Mouse (Mus musculus) stomach, embryonic 16.5 days (tissue): ENCODE measurements around the gene Ccdc57. TPM values are rescaled to one million over a fixed set of nuclear protein-coding genes. Genes with fewer than 3 reads are reported as not detected.

ENCODE experiments used
- ATAC-seq: fragments of 200-750 bp; cut with Nextera tagmentation; 2 replicates; pipeline ENCODE4 v1.8.0; 2017; ENCODE audit warnings: moderate number of reproducible peaks, moderate TSS enrichment; ENCODE audit not compliant: insufficient read depth, low FRiP score
- H3K27ac ChIP-seq: fragments of 300-500 bp; sonication (generic); 2 replicates; pipeline ENCODE4 v1.5.1; 2014; ENCODE audit warnings: low read length
- H3K27me3 ChIP-seq: fragments of 300-500 bp; sonication (generic); 2 replicates; pipeline ENCODE4 v1.6.1; 2014; ENCODE audit warnings: low read length, control low read depth, mixed read lengths; ENCODE audit not compliant: control insufficient read depth, insufficient read depth
- H3K36me3 ChIP-seq: fragments of 300-500 bp; sonication (generic); 2 replicates; pipeline ENCODE4 v1.6.1; 2014; ENCODE audit warnings: low read length; ENCODE audit not compliant: control insufficient read depth, insufficient read depth
- H3K4me1 ChIP-seq: fragments of 300-500 bp; sonication (generic); 2 replicates; pipeline ENCODE4 v1.6.1; 2014; ENCODE audit warnings: low read length, control low read depth, mixed read lengths; ENCODE audit not compliant: control insufficient read depth, insufficient read depth
- H3K4me2 ChIP-seq: fragments of 300-500 bp; sonication (generic); 2 replicates; pipeline ENCODE4 v1.6.1; 2014; ENCODE audit warnings: low read depth, low read length, mixed read lengths
- H3K4me3 ChIP-seq: fragments of 300-500 bp; sonication (generic); replicated peaks from 2 replicates; pipeline ENCODE4 v1.5.1; 2014; ENCODE audit warnings: mild to moderate bottlenecking, low read length
- H3K9ac ChIP-seq: fragments of 300-500 bp; sonication (generic); 2 replicates; pipeline ENCODE4 v1.6.1; 2014; ENCODE audit warnings: low read length
- H3K9me3 ChIP-seq: fragments of 300-500 bp; sonication (generic); replicated peaks from 2 replicates; pipeline ENCODE4 v1.6.1; 2016; ENCODE audit warnings: low read length, control low read depth; ENCODE audit not compliant: control insufficient read depth
- WGBS: fragments of 180-500 bp; shearing (Covaris S2); extraction: QIAGEN DNeasy Blood & Tissue Kit; methylation state at CpG from one replicate; pipeline ENCODE4 v1.1.7; 2014; 5-methylcytosine and 5-hydroxymethylcytosine counted together
- polyA plus RNA-seq: library from polyadenylated mRNA; unstranded; fragments of >200 nt; fragmentation: Nextera tagmentation; extraction: Ambion mirVana; gene quantifications from 2 replicates; pipeline ENCODE4 v1.2.1, GENCODE M21; 2015

Gene Ccdc57
- polyA plus RNA-seq, 1 experiment from 2014 or later, result 5.2 TPM

DNA sequence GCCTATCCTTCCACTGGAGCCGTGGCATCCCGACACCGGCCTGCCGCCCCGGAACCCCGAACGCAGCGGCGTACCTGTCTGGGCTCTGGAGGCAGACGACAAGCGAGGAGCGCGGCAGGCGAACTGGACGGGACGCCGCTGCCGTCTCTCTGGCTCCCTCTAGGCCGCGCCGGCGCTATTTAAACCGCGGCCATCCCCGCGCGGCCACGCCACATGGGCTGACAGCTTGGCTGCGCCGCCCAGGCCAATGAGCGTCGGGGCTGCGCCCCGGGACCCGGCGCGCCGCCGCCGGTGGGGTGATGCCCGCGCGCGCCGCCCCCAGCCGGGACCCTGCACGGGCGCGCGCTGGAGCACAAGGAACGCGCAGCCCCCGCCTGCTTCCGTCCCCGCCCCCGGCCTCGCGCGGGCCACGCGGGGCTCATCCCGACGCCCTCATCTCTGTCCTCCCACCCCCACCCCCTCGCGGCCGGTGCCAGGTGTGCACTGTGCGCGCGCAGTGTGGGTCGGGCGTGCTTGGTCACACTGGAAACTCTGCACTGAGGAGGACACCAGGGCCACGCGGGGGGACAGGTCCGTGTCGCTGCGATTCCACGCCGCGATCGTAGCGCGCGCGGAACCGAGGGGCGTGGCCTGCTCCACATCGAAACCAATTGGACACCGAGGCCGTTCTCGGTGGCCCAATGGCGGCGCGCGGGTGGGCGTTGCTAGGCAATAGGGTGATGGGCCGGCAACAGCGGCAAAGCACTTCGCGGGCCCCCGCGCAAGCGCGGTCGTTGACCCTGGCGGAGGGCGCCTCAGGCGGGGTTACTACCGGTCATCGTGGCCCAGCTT is 108.5 kb downstream of the Ccdc57 start, which contains the start of gene Fasn:
Gene Fasn (minus strand): TSS at position 592 of the 831 bp plus-strand sequence.
- ATAC-seq, result peak; percentile 90
- H3K4me3 ChIP-seq, result peak within 1 kb of the TSS; percentile 78
- peaks cover 24% of the 10 kb centered on the region for H3K4me1 ChIP-seq
- H3K36me3 ChIP-seq, result peaks cover 14% of the 10 kb centered on the region; the same call in 1 of the 2 replicates
- H3K9ac ChIP-seq, result peak within 1 kb of the TSS; percentile 94
- H3K4me2 ChIP-seq, result peak within 1 kb of the TSS; percentile 98
- H3K27me3 ChIP-seq, result no peaks in the 10 kb centered on the region
- WGBS, result under 1% methylated on average over 108 of the region's 109 CpGs
- no peaks in the 10 kb centered on the region for H3K9me3 ChIP-seq
- peak within 1 kb of the TSS; percentile 95 for H3K27ac ChIP-seq

- Histone ChIP-seq H3K4me1 (peaks cover 24% of the 10 kb centered on the region), H3K9me3 (no peaks in the 10 kb centered on the region), H3K4me2 (peak overlapping the region; percentile 98), H3K27ac (peak overlapping the region; percentile 95), H3K4me3 (peak overlapping the region; percentile 78), H3K27me3 (no peaks in the 10 kb centered on the region), H3K36me3 (peaks cover 14% of the 10 kb centered on the region; the same call in 1 of the 2 replicates), H3K9ac (peak overlapping the region; percentile 94)
- 0% methylated on average over 37 of the region's 40 CpGs for WGBS
- peak; percentile 34 for ATAC-seq
Measured at GRCm38 (mm10) chr11:120823551-120823947, 109.1 kb downstream of the Ccdc57 start.

GRCm38 (mm10) chr11:120822831-120823550 is 109.7 kb downstream of the Ccdc57 start:
- H3K4me2 ChIP-seq, result peak overlapping the region; percentile 98
- peak overlapping the region; percentile 78 for H3K4me3 ChIP-seq
- no peak for ATAC-seq
- H3K27ac ChIP-seq, result peak overlapping the region; percentile 95
- H3K4me1 ChIP-seq, result peaks cover 24% of the 10 kb centered on the region
- no peaks in the 10 kb centered on the region for H3K27me3 ChIP-seq
- peak overlapping the region; percentile 94 for H3K9ac ChIP-seq
- under 1% methylated on average over 14 of the region's 14 CpGs for WGBS
- peaks cover 14% of the 10 kb centered on the region; the same call in 1 of the 2 replicates for H3K36me3 ChIP-seq
- H3K9me3 ChIP-seq, result no peaks in the 10 kb centered on the region

DNA sequence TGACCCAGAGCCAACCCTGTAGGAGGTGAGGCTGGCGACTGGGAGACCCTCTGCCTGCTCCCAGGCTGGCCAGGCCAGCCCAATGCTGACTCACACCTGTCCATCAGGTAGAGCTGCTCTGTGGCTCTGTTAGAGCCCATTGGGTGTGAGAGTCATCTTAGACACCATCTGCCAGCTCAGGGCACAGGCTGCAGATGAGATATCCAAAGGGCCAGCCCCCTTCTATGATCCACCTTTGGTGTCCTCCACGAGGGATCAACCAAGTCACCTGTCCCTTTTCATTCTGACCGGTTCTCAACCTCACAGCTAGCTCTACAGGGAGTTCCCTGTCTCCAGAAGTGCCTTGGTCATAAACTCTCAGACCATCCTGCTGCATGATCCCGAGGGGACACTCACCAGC is 110.4 kb downstream of the Ccdc57 start:
- no peak overlapping the region; the same call in 1 of the 2 replicates for H3K27ac ChIP-seq
- peak overlapping the region; percentile 94 for H3K9ac ChIP-seq
- WGBS, result 41% methylated on average over 4 of the region's 4 CpGs
- H3K36me3 ChIP-seq, result peaks cover 20% of the 10 kb centered on the region
- H3K4me2 ChIP-seq, result peak overlapping the region; percentile 98
- H3K4me3 ChIP-seq, result peak overlapping the region; percentile 78
- no peak for ATAC-seq
- no peaks in the 10 kb centered on the region for H3K27me3 ChIP-seq
- peaks cover 24% of the 10 kb centered on the region for H3K4me1 ChIP-seq
- no peaks in the 10 kb centered on the region for H3K9me3 ChIP-seq

DNA sequence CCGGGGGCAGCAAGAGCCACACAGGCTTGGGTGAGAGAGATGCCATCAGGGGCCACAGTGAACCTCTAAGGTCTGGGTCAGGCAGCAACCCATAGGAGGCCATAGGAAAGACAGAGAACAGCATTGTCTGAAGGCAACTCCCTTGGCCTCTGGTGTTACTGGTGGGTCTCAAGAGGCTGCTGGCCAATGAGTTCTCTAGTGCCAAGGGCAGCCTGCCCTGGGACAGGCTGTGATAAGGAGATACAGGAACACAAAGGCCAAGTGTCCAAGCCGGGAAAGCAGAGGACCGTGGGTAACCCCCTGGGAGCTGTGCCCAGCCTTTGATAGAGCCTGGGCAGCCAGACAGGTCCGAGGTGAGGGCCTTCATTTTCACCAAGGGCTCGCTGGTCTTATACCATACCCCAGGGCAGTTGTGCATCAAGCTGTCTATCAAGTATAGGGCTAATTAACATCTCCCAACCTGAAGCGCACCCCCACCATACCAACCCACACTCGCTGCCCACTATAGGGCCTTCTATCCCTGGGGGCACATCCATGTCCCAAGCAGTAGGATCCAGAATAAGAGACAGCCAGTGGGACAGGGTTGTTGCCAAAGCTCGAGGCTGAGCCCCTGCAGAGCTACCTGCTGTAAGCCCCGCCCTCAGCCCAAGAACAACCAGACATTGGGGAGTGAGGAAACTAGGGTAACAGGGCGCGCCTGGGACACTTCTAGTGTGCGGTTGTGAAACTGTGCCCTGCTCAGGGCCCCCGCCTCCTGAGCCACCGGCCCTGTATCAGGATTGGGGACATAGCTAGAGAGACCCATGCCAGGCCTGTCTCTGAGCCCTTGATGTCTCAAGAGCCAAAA is 111.4 kb downstream of the Ccdc57 start:
- Histone ChIP-seq H3K4me1 (peaks cover 24% of the 10 kb centered on the region), H3K27me3 (no peaks in the 10 kb centered on the region), H3K4me3 (peak overlapping the region; percentile 78), H3K9ac (peak overlapping the region; percentile 94), H3K4me2 (peak overlapping the region; percentile 98), H3K36me3 (peaks cover 30% of the 10 kb centered on the region), H3K27ac (no peak overlapping the region), H3K9me3 (no peaks in the 10 kb centered on the region)
- WGBS, result 70% methylated on average over 14 of the region's 14 CpGs
- ATAC-seq, result no peak

DNA sequence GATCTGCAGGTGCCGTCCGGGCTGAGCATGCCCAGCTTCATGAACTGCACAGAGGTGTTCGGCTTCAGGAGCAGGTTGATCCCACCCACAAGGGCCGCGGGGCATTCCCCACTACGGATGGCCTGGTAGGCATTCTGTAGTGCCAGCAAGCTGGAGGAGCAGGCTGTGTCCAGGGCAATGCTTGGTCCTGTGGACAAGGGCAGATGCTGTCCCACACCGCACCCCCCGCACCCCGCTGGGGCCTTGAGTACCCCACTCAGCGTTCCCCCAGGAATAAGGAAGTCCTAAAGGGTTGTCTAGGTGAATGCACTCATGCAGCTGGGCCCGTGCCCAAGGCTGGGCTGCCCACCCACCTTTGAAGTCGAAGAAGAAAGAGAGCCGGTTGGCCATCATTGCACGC is 112.1 kb downstream of the Ccdc57 start:
- H3K9ac ChIP-seq, result no peak overlapping the region
- WGBS, result 91% methylated on average over 14 of the region's 14 CpGs
- H3K4me3 ChIP-seq, result no peak overlapping the region

DNA sequence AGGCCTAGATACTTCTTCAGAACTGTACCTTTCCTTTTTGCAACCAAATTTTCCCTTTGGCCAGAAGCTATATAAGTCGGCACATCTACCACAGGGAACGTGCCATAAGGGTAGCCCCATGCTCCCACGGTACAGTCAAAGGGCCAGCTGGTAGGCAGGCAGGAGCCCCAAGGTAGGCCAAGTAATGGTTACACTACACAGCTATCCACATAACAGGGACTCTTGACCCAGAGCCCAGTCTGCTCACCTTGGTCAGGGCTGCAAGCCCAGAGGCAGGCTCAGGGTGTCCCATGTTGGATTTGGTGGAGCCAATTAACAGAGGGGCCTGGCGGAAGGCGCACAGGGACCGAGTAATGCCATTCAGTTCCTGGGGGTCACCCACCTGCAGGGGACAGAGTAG is 113.1 kb downstream of the Ccdc57 start:
- peaks cover 18% of the 10 kb centered on the region for H3K4me1 ChIP-seq
- no peak overlapping the region for H3K4me2 ChIP-seq
- no peaks in the 10 kb centered on the region for H3K9me3 ChIP-seq
- no peaks in the 10 kb centered on the region for H3K27me3 ChIP-seq
- peaks cover 43% of the 10 kb centered on the region for H3K36me3 ChIP-seq
- no peak for ATAC-seq
- H3K4me3 ChIP-seq, result no peak overlapping the region
- no peak overlapping the region for H3K9ac ChIP-seq
- no peak overlapping the region for H3K27ac ChIP-seq
- WGBS, result 90% methylated on average over 6 of the region's 6 CpGs

More for the DNA sequence above, 112.1 kb downstream of the Ccdc57 start:
- peaks cover 34% of the 10 kb centered on the region for H3K36me3 ChIP-seq
- ATAC-seq, result no peak
- no peaks in the 10 kb centered on the region for H3K27me3 ChIP-seq
- H3K4me1 ChIP-seq, result peaks cover 24% of the 10 kb centered on the region
- H3K4me2 ChIP-seq, result no peak overlapping the region
- no peak overlapping the region for H3K27ac ChIP-seq
- no peaks in the 10 kb centered on the region for H3K9me3 ChIP-seq

DNA sequence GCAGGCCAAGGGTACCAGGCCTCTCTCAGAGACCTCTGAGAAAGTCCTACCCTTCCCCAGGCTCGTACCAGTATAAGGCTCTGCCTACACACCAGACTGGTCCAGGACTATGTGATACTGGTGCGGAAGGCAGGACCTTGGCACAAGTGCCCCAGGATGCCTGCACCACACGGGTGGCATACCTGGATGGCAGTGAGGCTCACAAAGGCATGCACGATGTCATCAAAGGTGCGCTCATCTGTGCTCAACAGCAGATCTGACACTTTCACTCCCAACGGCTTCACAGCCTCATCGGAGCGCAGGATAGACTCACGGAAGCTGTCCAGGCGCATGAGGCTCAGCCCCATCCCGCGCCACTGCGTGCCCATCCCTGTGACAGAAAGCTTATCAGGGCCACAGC is 114.4 kb downstream of the Ccdc57 start:
- H3K4me1 ChIP-seq, result peaks cover 18% of the 10 kb centered on the region
- H3K9ac ChIP-seq, result no peak overlapping the region
- WGBS, result 96% methylated on average over 13 of the region's 13 CpGs
- H3K27ac ChIP-seq, result no peak overlapping the region
- no peak for ATAC-seq
- H3K9me3 ChIP-seq, result no peaks in the 10 kb centered on the region
- peaks cover 52% of the 10 kb centered on the region for H3K36me3 ChIP-seq
- H3K4me2 ChIP-seq, result no peak overlapping the region
- H3K4me3 ChIP-seq, result no peak overlapping the region
- H3K27me3 ChIP-seq, result no peaks in the 10 kb centered on the region
